In the genomic region with DNA sequence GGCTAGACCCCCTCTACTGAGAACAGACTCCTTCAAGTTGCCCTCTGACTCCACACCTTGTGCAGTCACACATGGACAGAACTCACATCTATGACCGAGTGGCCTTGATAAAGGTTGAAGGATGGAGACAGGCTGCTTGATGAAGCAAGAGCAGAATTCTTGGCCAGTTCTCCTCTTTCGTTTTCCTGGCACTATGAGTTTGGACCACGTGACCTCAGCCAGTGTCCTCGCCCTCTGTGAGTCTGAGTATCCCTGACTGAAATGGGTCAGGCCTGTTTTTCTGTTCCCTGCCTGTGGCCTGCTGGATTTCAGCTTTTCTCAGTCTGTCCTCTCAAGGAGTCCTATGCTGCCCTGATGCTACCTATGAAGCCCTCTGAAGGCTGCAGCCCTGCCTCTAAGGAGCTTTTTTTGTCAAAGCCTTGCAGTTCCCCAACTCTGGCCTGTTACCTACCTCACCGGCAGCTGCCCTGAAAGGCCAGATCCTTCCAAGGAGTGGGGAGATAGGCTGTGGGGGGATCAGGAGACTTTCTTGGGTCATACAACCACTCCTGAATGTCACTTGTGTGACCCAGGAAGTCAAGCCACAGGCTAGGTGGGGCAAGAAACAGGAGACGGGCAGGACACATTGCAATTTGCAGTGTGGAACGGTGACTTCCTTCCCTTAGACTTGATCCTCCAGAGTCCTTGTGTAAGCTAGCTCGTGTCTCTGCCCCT, we compare ENCODE assay signal across 11 mouse cellular contexts. TPM values are rescaled to one million over a fixed set of nuclear protein-coding genes. Genes with fewer than 3 reads are reported as not detected.
DNase-seq lines count a peak whose midpoint lies in the region; TF ChIP-seq lines count a peak whose summit lies in the region.
"Had no signal": no experiment of that assay in that cellular context is flagged by ENCODE, and none has a peak within 500 bp of the region (broad histone marks: within the 10 kb centered on the region; RNA-seq: fewer than 3 reads in every experiment).

No protein-coding gene starts in this region.

- peak; percentile 71; the same call in 1 of the 2 replicates for TF ChIP-seq EP300 in heart, adult 2 months (IDR thresholded peaks at IDR 0.05; ENCODE audit: insufficient read depth, low read depth, low read length)

- no peaks in the 10 kb centered on the region for H3K27me3 ChIP-seq in heart, adult 2 months (ENCODE audit: control insufficient read depth, insufficient read depth, low read length)
- no peaks in the 10 kb centered on the region for H3K27me3 ChIP-seq in cerebellum, adult 2 months (ENCODE audit: control insufficient read depth, insufficient read depth, low read length)

- no peak overlapping the region for H3K4me3 ChIP-seq in heart, adult 2 months
- H3K4me3 ChIP-seq in lung, adult 2 months (replicated peaks; ENCODE audit: extremely low read depth, low read depth, low read length) = no peak overlapping the region
- H3K4me3 ChIP-seq in cerebellum, adult 2 months (replicated peaks; ENCODE audit: insufficient read depth, low read depth, low read length) = no peak overlapping the region
- H3K4me3 ChIP-seq: hindbrain, embryonic 12.5 days had no signal

- DNase-seq in heart, adult 2 months = peak; percentile 64 to 85
- no peak for DNase-seq in heart, postnatal 4 days
- peak; percentile 69 for DNase-seq in Muller cell, postnatal 12 days (ENCODE audit: inconsistent ontology term)
- peak; percentile 84 for DNase-seq in fibroblast of lung, adult 2 months (ENCODE audit: low read depth)
- DNase-seq in lung, adult 2 months = peak; percentile 60
- DNase-seq in cerebellum, adult 2 months = no peak
- no peak for DNase-seq in cerebellum, adult 11 months
- no peak for DNase-seq in thymus, postnatal 25 days
- DNase-seq: B cell, adult 2 months; cerebellum, adult 8-10 months had no signal

- peaks cover 31% of the 10 kb centered on the region for H3K4me1 ChIP-seq in heart, adult 2 months (ENCODE audit: control insufficient read depth, insufficient read depth, low read length)
- H3K4me1 ChIP-seq in lung, adult 2 months (ENCODE audit: control insufficient read depth, insufficient read depth, low read length) = peaks cover 35% of the 10 kb centered on the region
- H3K4me1 ChIP-seq in cerebellum, adult 2 months (ENCODE audit: control insufficient read depth, insufficient read depth, low read length) = no peaks in the 10 kb centered on the region
- H3K4me1 ChIP-seq: hindbrain, embryonic 12.5 days had no signal

- no peak overlapping the region for H3K9ac ChIP-seq in heart, adult 2 months (ENCODE audit: low read depth, low read length)
- H3K9ac ChIP-seq: hindbrain, embryonic 12.5 days had no signal

- WGBS in heart, adult 2 months = 33% methylated on average over 8 of the region's 8 CpGs
- 34% methylated on average over 8 of the region's 8 CpGs for WGBS in lung, adult 2 months
- WGBS in cerebellum, adult 2 months = 66% methylated on average over 8 of the region's 8 CpGs

- H3K36me3 ChIP-seq in heart, adult 2 months (ENCODE audit: control insufficient read depth, insufficient read depth, low read length) = no peaks in the 10 kb centered on the region
- H3K36me3 ChIP-seq: hindbrain, embryonic 12.5 days had no signal

- intact Hi-C loops in heart, adult 2 months (cut with DNase I) = no loop called here

- H3K79me2 ChIP-seq in heart, adult 2 months (replicated peaks; ENCODE audit: control insufficient read depth, insufficient read depth, low read length) = no peaks in the 10 kb centered on the region

- TF ChIP-seq POLR2A in heart, adult 2 months (IDR thresholded peaks at IDR 0.05; ENCODE audit: insufficient read depth, low read depth, low read length) = no peak
- peak; percentile 28; the same call in 1 of the 2 replicates for TF ChIP-seq POLR2A in lung, adult 2 months (IDR thresholded peaks at IDR 0.05; ENCODE audit: borderline replicate concordance, extremely low read depth, low read depth, low read length)
- TF ChIP-seq POLR2A in cerebellum, adult 2 months (IDR thresholded peaks at IDR 0.05; ENCODE audit: borderline replicate concordance, insufficient read depth, low read length) = no peak

- TF ChIP-seq CTCF in heart, adult 2 months (IDR thresholded peaks at IDR 0.05) = no peak
- no peak for TF ChIP-seq CTCF in lung, adult 2 months (IDR thresholded peaks at IDR 0.05; ENCODE audit: insufficient read depth, low read length)
- TF ChIP-seq CTCF in cerebellum, adult 2 months (IDR thresholded peaks at IDR 0.05; ENCODE audit: borderline replicate concordance, insufficient read depth, low read depth, low read length) = no peak

- H3K27ac ChIP-seq in heart, adult 2 months = peak overlapping the region; percentile 81
- no peak overlapping the region for H3K27ac ChIP-seq in cerebellum, adult 2 months (ENCODE audit: insufficient read depth, low read length)
- H3K27ac ChIP-seq: hindbrain, embryonic 12.5 days had no signal

RNA-seq across cellular contexts. Expression of a gene that starts 3.6 kb away (rescaled TPM):
- total RNA-seq in heart, adult 2 months (2021) = 1 to 10 TPM; 5.7 to 7.2 TPM
- 6.3 and 6.8 TPM in 2 replicates for polyA plus RNA-seq in heart, adult 2 months (2012; rRNA removed)
- 10 to 100 TPM; 12.9 to 16.2 TPM for total RNA-seq in heart, postnatal 4 days (2021)
- polyA plus RNA-seq in lung, adult 2 months (2012; rRNA removed) = 38.3 and 39.4 TPM in 2 replicates
- polyA plus RNA-seq in cerebellum, adult 2 months (2012; rRNA removed) = 1.2 and 1.7 TPM in 2 replicates

RNA-seq across cellular contexts. Expression of a gene that starts 14.3 kb away (rescaled TPM):
- 10 to 100 TPM; 20.1 to 20.8 TPM for total RNA-seq in heart, adult 2 months (2021)
- 32.7 and 41.0 TPM in 2 replicates for polyA plus RNA-seq in heart, adult 2 months (2012; rRNA removed)
- total RNA-seq in heart, postnatal 4 days (2021) = 10 to 100 TPM; 10.8 to 11.7 TPM
- polyA plus RNA-seq in lung, adult 2 months (2012; rRNA removed) = 12.9 and 16.9 TPM in 2 replicates
- polyA plus RNA-seq in cerebellum, adult 2 months (2012; rRNA removed) = 89.2 and 99.9 TPM in 2 replicates

Comparison
In these comparisons a context has a peak if more than half of its experiments do, and no peak if none do; other contexts are left out.
1. DNase-seq: peak in heart, adult 2 months (2 of 2), Muller cell, postnatal 12 days (single experiment), fibroblast of lung, adult 2 months (single experiment) and lung, adult 2 months (single experiment); none in heart, postnatal 4 days (single experiment), cerebellum, adult 2 months (0 of 2), cerebellum, adult 11 months (single experiment) and thymus, postnatal 25 days (single experiment).